Mouse (Mus musculus): ENCODE measurements around the gene Luc7l2. TPM values are rescaled to one million over a fixed set of nuclear protein-coding genes. Genes with fewer than 3 reads are reported as not detected.
A peak's percentile ranks its signal among the peaks of the same experiment; 100 is the strongest.

Luc7l2 gene
- polyA plus RNA-seq, 1 experiment from 2014 or later: 17.8 TPM

Small RNA genes within 50 kb of the gene (microRNA-seq; reads per million reads assigned to microRNA genes)
- 11.2 reads per million, percentile 26 among the genes with 10 or more reads in this experiment for gene Mir7670

Other genes with a start within 250 kb of the Luc7l2 start
- gene Zc3hav1, start 196.7 kb upstream of the Luc7l2 start, polyA plus RNA-seq (2015; fragmentation: Nextera tagmentation; extraction: Ambion mirVana): 24.6 and 25.8 TPM in 2 replicates
- gene Ttc26, start 169.9 kb upstream of the Luc7l2 start, polyA plus RNA-seq (2015; fragmentation: Nextera tagmentation; extraction: Ambion mirVana): 0.70 and 0.74 TPM in 2 replicates
- 4.4 and 4.9 TPM in 2 replicates for gene Ubn2, start 117.4 kb upstream of the Luc7l2 start, polyA plus RNA-seq (2015; fragmentation: Nextera tagmentation; extraction: Ambion mirVana)
- 97.6 and 100 TPM in 2 replicates for gene Fmc1, start 17.8 kb upstream of the Luc7l2 start, polyA plus RNA-seq (2015; fragmentation: Nextera tagmentation; extraction: Ambion mirVana)
- 0.07 TPM in 1 of 2 replicates, not detected in the other for gene Klrg2, start 85.9 kb downstream of the Luc7l2 start, polyA plus RNA-seq (2015; fragmentation: Nextera tagmentation; extraction: Ambion mirVana)
- gene Clec2l, start 111.7 kb downstream of the Luc7l2 start, polyA plus RNA-seq (2015; fragmentation: Nextera tagmentation; extraction: Ambion mirVana): 0.09 TPM in 1 of 2 replicates, not detected in the other

Measured in liver, embryonic 13.5 days (tissue).